Mouse (Mus musculus) embryonic facial prominence, embryonic 12.5 days (tissue): ENCODE measurements around the gene 2210016F16Rik. TPM values are rescaled to one million over a fixed set of nuclear protein-coding genes. Genes with fewer than 3 reads are reported as not detected.
"Not testable (repeated sequence)": the region's sequence is repeated elsewhere in the genome, so short reads cannot be mapped to it uniquely, and the experiment has no call there.

Experiments
- ATAC-seq: fragments of 200-750 bp; cut with Nextera tagmentation; 2 replicates; pipeline ENCODE4 v1.8.0; 2017; ENCODE audit not compliant: insufficient number of reproducible peaks, insufficient read depth, low FRiP score, low TSS enrichment
- H3K27ac ChIP-seq: fragments of 300-500 bp; sonication (generic); 2 replicates; pipeline ENCODE4 v1.5.1; 2016; ENCODE audit warnings: mild to moderate bottlenecking
- H3K27me3 ChIP-seq: fragments of 300-500 bp; sonication (generic); 2 replicates; pipeline ENCODE4 v1.6.1; 2016; ENCODE audit warnings: mild to moderate bottlenecking, moderate library complexity
- H3K36me3 ChIP-seq: fragments of 300-500 bp; sonication (generic); 2 replicates; pipeline ENCODE4 v1.6.1; 2016; ENCODE audit warnings: mild to moderate bottlenecking
- H3K4me1 ChIP-seq: fragments of 300-500 bp; sonication (generic); 2 replicates; pipeline ENCODE4 v1.6.1; 2016
- H3K4me2 ChIP-seq: fragments of 300-500 bp; sonication (generic); replicated peaks from 2 replicates; pipeline ENCODE4 v1.6.1; 2016; ENCODE audit warnings: mild to moderate bottlenecking, moderate library complexity
- H3K4me3 ChIP-seq: fragments of 300-500 bp; sonication (generic); 2 replicates; pipeline ENCODE4 v1.5.1; 2016; ENCODE audit warnings: mild to moderate bottlenecking
- H3K9ac ChIP-seq: fragments of 300-500 bp; sonication (generic); 2 replicates; pipeline ENCODE4 v1.6.1; 2016; ENCODE audit warnings: mild to moderate bottlenecking, moderate library complexity
- H3K9me3 ChIP-seq: fragments of 300-500 bp; sonication (generic); 2 replicates; pipeline ENCODE4 v1.6.1; 2016; ENCODE audit warnings: mild to moderate bottlenecking, moderate library complexity
- WGBS: fragments of 180-500 bp; shearing (Covaris S2); methylation state at CpG from one replicate; pipeline ENCODE4 v1.1.7; 2016; 5-methylcytosine and 5-hydroxymethylcytosine counted together
- polyA plus RNA-seq: library from polyadenylated mRNA; unstranded; fragments of >200 nt; fragmentation: Nextera tagmentation; extraction: Ambion mirVana; gene quantifications from 2 replicates; pipeline ENCODE4 v1.2.1, GENCODE M21; 2016

2210016F16Rik gene
- polyA plus RNA-seq, 1 experiment from 2014 or later, result 24.3 TPM

- H3K4me3 ChIP-seq, result no peak overlapping the region
- no peaks in the 10 kb centered on the region for H3K36me3 ChIP-seq
- H3K4me2 ChIP-seq, result no peak overlapping the region
- H3K9me3 ChIP-seq, result no peaks in the 10 kb centered on the region
- no peaks in the 10 kb centered on the region for H3K4me1 ChIP-seq
- no peak overlapping the region for H3K9ac ChIP-seq
- H3K27ac ChIP-seq, result no peak overlapping the region
- no peak for ATAC-seq
- 85% methylated on average over 5 of the region's 5 CpGs for WGBS
- no peaks in the 10 kb centered on the region for H3K27me3 ChIP-seq
Measured at GRCm38 (mm10) chr13:58372278-58373152, 12.5 kb downstream of the 2210016F16Rik start.

DNA sequence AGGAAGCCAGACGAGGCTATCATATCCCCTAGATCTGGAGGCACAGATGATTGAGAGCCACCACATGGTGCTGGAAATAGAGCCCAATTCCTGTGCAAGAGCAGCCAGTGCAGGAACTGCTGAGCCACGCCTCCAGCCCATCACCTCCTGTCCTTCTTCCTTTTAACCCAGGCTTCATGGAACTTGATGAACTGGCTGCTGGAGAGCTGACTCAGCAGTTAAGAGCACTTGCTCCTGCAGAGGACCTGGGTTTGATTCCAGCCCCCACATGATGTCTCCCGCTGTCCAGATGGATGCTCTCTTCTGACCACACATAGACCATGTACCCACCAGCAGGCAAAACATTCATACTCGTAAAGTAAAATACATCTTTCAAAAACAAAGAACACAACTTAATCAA is 16.2 kb downstream of the 2210016F16Rik start:
- Histone ChIP-seq H3K36me3 (no peaks in the 10 kb centered on the region), H3K9ac (no peak overlapping the region), H3K27me3 (no peaks in the 10 kb centered on the region), H3K4me2 (no peak overlapping the region), H3K9me3 (no peaks in the 10 kb centered on the region), H3K27ac (no peak overlapping the region), H3K4me1 (no peaks in the 10 kb centered on the region), H3K4me3 (no peak overlapping the region)
- 69% methylated on average over 4 of the region's 4 CpGs for WGBS
- ATAC-seq, result no peak

DNA sequence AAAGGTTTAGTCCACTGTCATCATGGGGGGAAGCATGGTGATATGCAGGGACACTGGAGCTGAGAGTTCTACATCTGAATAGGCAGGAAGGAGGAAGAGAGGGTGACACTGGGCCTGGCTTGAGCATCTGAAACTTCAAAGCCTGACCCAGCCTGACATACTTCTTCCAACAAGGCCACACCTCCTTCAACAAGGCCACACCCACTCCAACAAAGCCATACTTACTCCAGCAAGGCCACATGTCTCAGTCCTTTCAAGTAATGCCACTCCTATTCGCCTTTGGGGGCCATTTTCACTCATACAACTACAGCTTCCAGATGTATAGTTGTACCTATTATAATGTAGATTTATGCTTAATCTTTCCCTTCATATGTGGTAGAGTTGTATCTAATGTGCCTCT is 17.4 kb downstream of the 2210016F16Rik start:
- no peaks in the 10 kb centered on the region for H3K9me3 ChIP-seq
- WGBS, result 68% methylated on average over 1 of the region's 1 CpGs

GRCm38 (mm10) chr13:58366373-58366772 is 18.7 kb downstream of the 2210016F16Rik start:
- no peaks in the 10 kb centered on the region for H3K27me3 ChIP-seq
- H3K4me3 ChIP-seq, result no peak overlapping the region
- H3K9ac ChIP-seq, result no peak overlapping the region
- ATAC-seq, result no peak
- H3K4me1 ChIP-seq, result no peaks in the 10 kb centered on the region
- H3K4me2 ChIP-seq, result no peak overlapping the region
- 84% methylated on average over 3 of the region's 3 CpGs for WGBS
- H3K9me3 ChIP-seq, result no peaks in the 10 kb centered on the region
- H3K27ac ChIP-seq, result no peak overlapping the region
- no peaks in the 10 kb centered on the region for H3K36me3 ChIP-seq

More for the DNA sequence above, 17.4 kb downstream of the 2210016F16Rik start:
- no peak overlapping the region for H3K9ac ChIP-seq
- no peaks in the 10 kb centered on the region for H3K36me3 ChIP-seq
- no peak overlapping the region for H3K27ac ChIP-seq
- H3K4me1 ChIP-seq, result no peaks in the 10 kb centered on the region
- H3K4me3 ChIP-seq, result no peak overlapping the region
- no peak for ATAC-seq
- no peak overlapping the region for H3K4me2 ChIP-seq
- no peaks in the 10 kb centered on the region for H3K27me3 ChIP-seq

DNA sequence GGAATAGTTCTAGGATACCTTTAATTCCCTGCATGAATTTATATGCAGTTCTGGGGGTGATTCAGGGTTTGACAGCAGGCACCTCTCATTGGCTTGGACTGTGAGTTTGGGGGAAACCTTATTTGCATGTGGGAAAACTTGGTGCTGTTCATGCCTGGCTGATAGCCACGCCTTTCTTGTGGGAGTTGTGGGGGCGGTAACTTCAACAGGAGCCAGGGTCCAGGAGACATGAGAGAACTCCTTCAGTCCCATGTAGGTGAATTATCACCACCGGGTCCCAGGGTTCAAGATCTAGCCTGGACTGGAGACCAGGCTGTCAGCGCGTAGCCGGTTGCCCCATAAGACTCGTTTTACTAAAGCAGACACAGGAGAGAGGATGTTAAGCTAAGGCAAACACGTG is 19.8 kb downstream of the 2210016F16Rik start:
- not testable (repeated sequence) for H3K36me3 ChIP-seq, H3K4me1 ChIP-seq, H3K27ac ChIP-seq, H3K4me2 ChIP-seq, ATAC-seq, H3K9ac ChIP-seq, H3K4me3 ChIP-seq, H3K27me3 ChIP-seq, H3K9me3 ChIP-seq
- 79% methylated on average over 8 of the region's 8 CpGs for WGBS

- no peak overlapping the region for H3K4me3 ChIP-seq
- H3K36me3 ChIP-seq, result no peaks in the 10 kb centered on the region
- no peaks in the 10 kb centered on the region for H3K4me1 ChIP-seq
- no peak overlapping the region for H3K27ac ChIP-seq
- no peak for ATAC-seq
- H3K27me3 ChIP-seq, result no peaks in the 10 kb centered on the region
- H3K4me2 ChIP-seq, result no peak overlapping the region
- no peaks in the 10 kb centered on the region for H3K9me3 ChIP-seq
- H3K9ac ChIP-seq, result no peak overlapping the region
- 84% methylated on average over 8 of the region's 8 CpGs for WGBS
Measured at GRCm38 (mm10) chr13:58364353-58365175, 20.5 kb downstream of the 2210016F16Rik start.

GRCm38 (mm10) chr13:58359304-58359653 is 25.7 kb downstream of the 2210016F16Rik start:
- Histone ChIP-seq H3K27ac (0 out of 2 replicates have a peak overlapping the region, but pooled peaks have one; percentile 46), H3K4me3 (peak overlapping the region; percentile 66), H3K4me2 (peak overlapping the region; percentile 91), H3K9me3 (no peaks in the 10 kb centered on the region), H3K36me3 (no peaks in the 10 kb centered on the region), H3K9ac (peak overlapping the region; percentile 60; the same call in 1 of the 2 replicates), H3K27me3 (no peaks in the 10 kb centered on the region), H3K4me1 (no peaks in the 10 kb centered on the region; the same call in 1 of the 2 replicates)
- 2% methylated on average over 7 of the region's 7 CpGs for WGBS
- no peak; the same call in 1 of the 2 replicates for ATAC-seq

GRCm38 (mm10) chr13:58358629-58359303 is 26.3 kb downstream of the 2210016F16Rik start, which contains the start of gene Kif27:
Gene Kif27, minus strand, starts transcription at chr13:58359122.
- Histone ChIP-seq H3K9me3 (no peaks in the 10 kb centered on the region), H3K4me3 (peak within 1 kb of the TSS; percentile 66), H3K36me3 (no peaks in the 10 kb centered on the region), H3K4me2 (peak within 1 kb of the TSS; percentile 91), H3K9ac (peak within 1 kb of the TSS; percentile 60), H3K27me3 (no peaks in the 10 kb centered on the region), H3K27ac (0 out of 2 replicates have a peak within 1 kb of the TSS, but pooled peaks have one; percentile 46), H3K4me1 (no peaks in the 10 kb centered on the region; the same call in 1 of the 2 replicates)
- 1% methylated on average over 74 of the region's 85 CpGs for WGBS
- peak; percentile 98 for ATAC-seq

DNA sequence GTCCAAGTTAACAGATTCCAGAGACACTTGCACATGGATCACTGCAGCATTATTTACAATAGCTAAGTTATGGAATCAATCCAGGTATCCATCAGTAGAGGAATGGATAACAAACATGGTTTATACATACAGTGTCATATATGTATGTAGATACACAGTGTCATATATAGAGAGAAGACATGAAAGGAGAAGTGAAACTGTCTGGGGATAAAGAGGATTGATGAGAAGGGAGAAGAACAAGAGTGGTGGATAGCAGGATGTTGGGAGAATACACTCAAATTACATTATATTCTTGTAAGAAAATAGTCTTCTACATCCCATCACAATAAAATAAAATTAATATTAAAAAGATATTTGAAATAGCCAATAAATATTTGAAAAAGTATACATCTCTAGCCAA is 32.0 kb downstream of the 2210016F16Rik start:
- Histone ChIP-seq H3K4me2 (no peak overlapping the region), H3K27me3 (no peaks in the 10 kb centered on the region), H3K36me3 (no peaks in the 10 kb centered on the region), H3K27ac (no peak overlapping the region), H3K9me3 (no peaks in the 10 kb centered on the region), H3K9ac (no peak overlapping the region), H3K4me1 (no peaks in the 10 kb centered on the region), H3K4me3 (no peak overlapping the region)
- no peak for ATAC-seq

- no peaks in the 10 kb centered on the region for H3K9me3 ChIP-seq
- H3K4me2 ChIP-seq, result no peak overlapping the region
- no peak overlapping the region for H3K9ac ChIP-seq
- H3K36me3 ChIP-seq, result no peaks in the 10 kb centered on the region
- H3K4me3 ChIP-seq, result no peak overlapping the region
- no peak overlapping the region for H3K27ac ChIP-seq
- no peaks in the 10 kb centered on the region for H3K27me3 ChIP-seq
- ATAC-seq, result no peak
- H3K4me1 ChIP-seq, result no peaks in the 10 kb centered on the region
- WGBS, result 47% methylated on average over 4 of the region's 4 CpGs
Measured at GRCm38 (mm10) chr13:58350606-58351005, 34.4 kb downstream of the 2210016F16Rik start.

GRCm38 (mm10) chr13:58344505-58344904 is 40.5 kb downstream of the 2210016F16Rik start:
- Histone ChIP-seq H3K9ac (no peak overlapping the region), H3K4me3 (no peak overlapping the region), H3K9me3 (no peaks in the 10 kb centered on the region), H3K4me2 (no peak overlapping the region), H3K4me1 (no peaks in the 10 kb centered on the region), H3K36me3 (no peaks in the 10 kb centered on the region), H3K27ac (no peak overlapping the region), H3K27me3 (no peaks in the 10 kb centered on the region)
- ATAC-seq, result no peak
- WGBS, result 86% methylated on average over 9 of the region's 9 CpGs
